Mouse (Mus musculus) embryonic fibroblast, embryonic 13.5 days (primary cell): Measurements from ENCODE around the gene Fbxl21.

Source experiments
- CTCF ChIP-seq: IDR thresholded peaks from 2 replicates; pipeline ENCODE4 v1.5.1; 2011; ENCODE audit warnings: mild to moderate bottlenecking, control low read depth, low read length, moderate library complexity, borderline replicate concordance; ENCODE audit not compliant: insufficient read depth
- POLR2A ChIP-seq: IDR thresholded peaks from 2 replicates; pipeline ENCODE4 v1.6.1; 2011; ENCODE audit warnings: low read depth, mild to moderate bottlenecking, control low read depth, low read length, moderate library complexity

DNA sequence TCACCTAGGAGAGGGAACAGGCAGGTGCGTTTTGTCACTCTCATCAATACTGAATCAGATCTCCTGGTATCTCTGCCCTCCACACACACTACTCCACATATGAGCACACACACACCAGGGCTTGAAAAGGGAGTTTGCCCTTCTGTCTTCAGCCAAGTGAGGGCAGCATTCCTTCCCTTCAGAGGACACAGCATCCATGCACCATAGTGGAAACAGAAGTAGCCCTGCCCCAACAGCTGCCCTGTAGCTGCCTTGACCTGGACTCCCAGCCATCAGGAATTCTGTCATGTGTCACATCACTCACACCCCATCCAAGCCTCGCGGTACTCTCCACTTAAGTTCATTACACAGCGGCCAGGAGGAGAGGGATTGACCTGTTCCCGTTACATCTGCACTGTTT lies 55.8 kb downstream of the Fbxl21 start:
- TF ChIP-seq CTCF (peak; percentile 18; the same call in 1 of the 2 replicates), POLR2A (no peak)
